Mouse (Mus musculus): ENCODE results near the gene Snrnp200. TPM values are rescaled to one million over a fixed set of nuclear protein-coding genes. Genes with fewer than 3 reads are reported as not detected.
"Not testable (repeated sequence)": the region's sequence is repeated elsewhere in the genome, so short reads cannot be mapped to it uniquely, and the experiment has no call there.

The Snrnp200 gene
- total RNA-seq, 2 experiments from 2014 or later = 32.8 to 34.1 TPM

DNA sequence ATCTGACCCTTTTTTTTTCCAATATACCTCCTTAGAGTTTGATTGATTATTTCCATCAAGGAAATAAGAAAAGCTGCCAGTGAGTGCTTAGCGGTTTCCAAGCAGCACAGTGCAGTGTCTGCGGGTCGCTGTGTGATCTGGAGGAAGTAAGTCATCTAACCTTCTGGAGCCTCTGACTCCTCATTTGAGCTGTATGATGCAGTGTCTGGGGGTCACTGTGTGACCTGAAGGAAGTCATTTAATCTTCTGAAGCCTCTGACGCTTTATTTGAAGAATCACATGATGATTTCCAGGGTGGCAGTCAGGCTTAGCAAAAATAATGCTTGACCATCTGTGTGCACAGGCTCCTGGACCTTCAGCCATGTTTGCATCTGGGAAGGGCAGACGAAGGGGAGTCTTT, 44.6 kb downstream of the Snrnp200 start:
- no peak for DNase-seq

DNA sequence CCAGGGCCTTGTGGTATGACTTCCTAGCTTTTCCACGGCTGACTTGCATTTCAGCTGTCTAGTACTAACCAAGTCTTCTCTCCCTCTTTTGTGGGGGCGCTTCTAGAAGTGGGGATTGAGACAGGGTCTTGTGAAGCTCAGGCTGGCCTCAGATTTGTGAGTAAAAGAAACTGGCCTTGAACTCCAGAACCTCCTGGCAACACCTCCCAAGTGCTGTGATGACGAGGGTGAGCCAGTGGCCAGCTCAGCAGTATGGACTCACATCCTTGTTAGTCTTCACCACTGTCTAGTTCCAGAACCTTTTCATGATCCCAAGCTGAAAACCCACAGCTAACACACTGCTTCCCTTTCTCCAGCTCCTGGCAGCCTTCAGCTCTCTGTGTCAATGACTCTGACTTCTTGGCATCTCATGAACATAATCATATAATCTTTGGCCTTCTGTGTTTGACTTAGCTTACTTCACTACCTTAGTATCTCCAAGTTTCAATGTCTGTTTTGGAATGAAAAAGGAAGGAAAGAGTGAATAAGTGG, 46.5 kb downstream of the Snrnp200 start:
- no peak for DNase-seq

DNA sequence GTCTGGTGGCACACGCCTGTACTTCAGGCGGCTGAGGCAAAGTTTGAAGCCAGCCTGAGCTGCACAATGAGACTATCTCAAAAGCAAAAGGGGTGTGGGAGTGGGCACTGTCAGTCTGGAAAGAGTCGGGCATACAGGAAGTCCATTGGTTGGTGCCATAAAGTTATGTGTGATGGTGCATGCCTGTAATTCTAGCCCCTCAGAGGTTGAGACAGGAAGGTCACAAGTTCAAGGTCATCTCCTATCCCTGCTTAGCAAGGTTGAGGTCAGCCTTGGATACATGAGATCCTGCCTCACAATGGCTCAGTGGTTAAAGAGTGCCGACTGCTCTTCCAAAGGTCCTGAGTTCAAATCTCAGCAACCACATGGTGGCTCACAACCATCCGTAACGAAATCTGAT, 47.1 kb downstream of the Snrnp200 start:
- DNase-seq = no peak

DNA sequence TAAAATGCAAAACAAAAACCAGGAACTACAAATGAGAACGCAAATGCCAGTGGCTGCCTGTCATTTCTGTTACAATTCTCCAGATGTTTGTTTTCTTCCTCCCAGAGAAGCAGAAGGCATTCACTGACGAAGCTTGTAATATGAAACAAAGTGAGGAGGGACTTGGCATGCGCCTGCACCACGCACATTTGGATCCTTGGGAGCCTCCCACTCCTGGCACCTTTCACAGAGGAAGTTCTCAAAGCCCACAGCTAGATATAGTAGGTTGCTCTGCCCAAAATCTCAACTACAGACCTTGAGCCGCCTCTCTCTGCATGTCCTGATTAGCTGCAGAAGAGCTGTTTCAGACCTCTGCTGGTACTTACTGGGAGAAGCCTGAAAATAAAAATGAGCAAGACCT, 51.2 kb downstream of the Snrnp200 start:
- DNase-seq = no peak

DNA sequence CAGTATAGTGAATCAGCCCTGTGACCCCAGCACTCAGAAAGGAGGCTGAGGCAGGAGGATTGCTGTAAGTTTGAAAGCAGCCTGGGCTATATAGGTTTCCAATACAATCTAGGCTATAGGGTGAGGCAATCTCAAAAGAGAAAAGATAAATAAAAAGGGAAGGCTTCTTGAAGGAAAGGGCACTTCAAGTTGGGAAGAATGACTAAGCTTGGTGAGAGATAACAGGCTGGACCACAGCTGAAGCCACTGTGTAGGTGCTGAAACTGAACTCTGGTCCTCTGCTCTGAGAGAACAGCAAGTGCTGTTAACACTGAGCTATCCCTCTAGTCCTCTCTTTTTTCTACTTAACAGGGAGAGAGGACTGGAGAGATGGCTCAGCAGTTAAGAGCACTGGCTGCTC, 54.3 kb downstream of the Snrnp200 start:
- no peak for DNase-seq

DNA sequence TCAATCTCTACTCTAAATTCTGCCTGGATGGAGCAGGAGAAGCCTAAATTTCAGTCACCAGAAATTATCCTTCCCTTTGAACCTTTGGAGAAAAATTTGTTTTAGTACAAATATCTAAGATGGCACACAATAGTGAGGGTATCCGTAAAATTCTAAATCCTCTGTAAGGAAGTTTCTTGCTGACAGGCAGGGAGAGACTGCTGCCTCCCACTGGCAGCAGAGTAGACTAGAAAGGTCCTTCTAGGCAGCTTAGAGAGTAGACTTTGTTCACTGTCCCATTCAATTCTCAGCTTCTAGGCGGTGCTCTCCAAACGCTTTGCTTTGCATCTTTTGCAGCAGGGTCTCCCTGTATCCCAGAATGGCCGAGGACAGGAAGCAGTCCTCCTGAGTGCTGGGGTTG, 59.7 kb downstream of the Snrnp200 start:
- no peak for DNase-seq

DNA sequence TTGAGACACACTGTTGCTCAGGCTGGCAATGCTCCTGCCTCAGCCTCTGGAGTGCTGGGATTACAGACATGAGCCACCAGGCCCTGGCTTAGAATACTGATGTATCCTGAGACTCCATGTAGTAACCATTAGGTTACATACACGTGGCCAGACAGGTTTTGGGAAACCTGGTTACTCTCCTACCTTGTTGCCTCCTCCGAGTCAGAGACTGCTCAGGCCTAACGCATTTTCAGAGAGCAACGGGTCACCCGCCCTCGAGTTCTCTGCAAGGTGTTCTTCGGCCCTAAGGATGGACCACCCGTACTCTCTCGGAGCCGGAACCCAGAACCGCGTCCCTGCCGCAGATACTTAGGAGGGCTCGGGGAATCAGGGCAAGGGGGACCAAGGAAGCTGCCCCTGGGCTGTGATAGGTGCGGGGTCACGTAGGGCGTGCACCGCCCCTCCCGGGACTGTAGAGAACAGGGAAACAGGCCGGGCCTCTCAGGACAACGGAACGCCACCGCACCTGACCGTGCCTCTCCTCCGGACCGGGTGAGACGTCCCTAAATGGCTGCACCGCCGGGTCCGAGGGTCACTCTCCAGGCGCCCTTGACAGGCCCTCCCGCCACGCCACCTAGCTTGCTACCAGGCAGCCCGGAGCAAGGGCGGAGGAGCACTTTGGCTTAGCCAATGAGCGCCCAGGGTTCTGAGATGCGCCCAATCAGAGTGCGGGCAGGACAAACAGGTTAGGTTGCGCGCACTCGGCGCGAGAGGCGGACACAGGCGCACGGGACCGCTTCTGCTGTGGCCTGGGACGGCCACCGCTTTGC, 61.5 kb downstream of the Snrnp200 start, which contains the start of gene Stard7:
Gene Stard7, plus strand, starts transcription at position 728 of the 809 bp plus-strand sequence.
- peak; percentile 97 for DNase-seq

DNA sequence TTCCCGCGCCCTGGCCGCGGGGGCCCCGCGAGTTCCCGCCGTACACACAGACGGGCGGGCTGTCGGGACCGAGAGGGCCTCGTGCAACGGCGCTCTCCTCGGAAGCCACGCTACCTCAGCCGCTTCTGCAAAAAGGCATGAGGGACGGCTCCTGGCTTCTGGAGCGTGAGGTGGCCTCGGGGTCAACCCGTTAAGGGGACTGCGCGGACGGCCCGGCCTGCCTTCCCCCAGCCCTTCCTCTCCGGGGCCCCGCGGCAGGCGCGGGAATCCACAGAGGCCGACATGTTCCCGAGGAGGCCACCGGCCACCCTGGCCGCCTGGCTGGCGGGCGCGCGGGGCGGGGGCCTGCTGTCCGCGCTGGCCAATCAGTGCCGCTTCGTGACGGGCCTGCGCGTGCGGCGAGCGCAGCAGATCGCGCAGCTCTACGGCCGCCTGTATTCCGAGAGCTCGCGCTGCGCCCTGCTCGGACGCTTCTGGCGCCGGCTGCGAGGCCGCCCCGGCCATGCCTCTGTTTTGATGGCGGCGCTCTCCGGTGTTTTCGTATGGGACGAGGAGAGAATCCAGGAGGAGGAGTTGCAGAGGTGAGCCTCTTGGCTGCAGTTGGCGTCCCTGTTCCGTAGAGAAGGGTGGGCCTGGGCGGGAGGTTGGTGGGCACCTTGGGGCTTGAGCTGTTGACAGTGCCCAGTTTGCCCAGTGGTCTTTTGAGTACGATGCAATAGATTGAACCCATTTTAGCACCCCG, 62.3 kb downstream of the Snrnp200 start:
- DNase-seq = peak; percentile 92

DNA sequence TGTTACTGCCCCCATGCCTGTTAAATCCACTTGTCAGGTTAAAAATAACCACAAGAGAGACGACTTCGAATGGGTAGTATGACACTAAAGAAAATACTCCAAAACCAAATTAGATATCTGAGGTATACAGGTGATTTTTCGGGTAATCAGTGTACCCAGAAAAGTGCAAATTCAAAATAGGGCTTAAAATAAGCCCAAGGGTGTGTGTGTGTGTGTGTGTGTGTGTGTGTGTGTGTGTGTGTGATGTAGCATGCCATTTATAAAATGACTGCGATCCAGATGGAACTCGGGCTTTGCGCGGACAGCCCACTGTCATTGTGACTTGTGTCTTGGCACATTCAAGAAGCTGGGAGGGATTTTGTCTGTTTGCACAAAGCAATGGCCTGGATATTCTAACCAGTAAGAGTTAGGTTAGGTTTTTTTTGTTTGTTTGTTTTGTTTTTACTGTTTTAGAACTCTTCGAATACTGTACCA, 62.9 kb downstream of the Snrnp200 start:
- no peak for DNase-seq

DNA sequence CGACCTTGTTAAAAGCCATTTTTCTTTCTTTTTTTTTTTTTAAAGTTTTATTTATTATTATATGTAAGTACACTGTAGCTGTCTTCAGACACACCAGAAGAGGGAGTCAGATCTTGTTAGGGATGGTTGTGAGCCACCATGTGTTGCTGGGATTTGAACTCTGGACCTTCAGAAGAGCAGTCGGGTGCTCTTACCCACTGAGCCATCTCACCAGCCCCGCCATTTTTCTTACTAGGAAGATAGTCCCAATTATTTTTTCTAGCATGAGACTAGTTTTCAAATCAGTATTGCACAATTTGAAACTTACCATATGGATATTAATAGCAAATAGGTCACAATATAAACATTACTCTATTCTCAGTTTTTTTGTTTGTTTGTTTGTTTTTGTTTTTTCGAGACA, 63.9 kb downstream of the Snrnp200 start:
- DNase-seq = not testable (repeated sequence)

DNA sequence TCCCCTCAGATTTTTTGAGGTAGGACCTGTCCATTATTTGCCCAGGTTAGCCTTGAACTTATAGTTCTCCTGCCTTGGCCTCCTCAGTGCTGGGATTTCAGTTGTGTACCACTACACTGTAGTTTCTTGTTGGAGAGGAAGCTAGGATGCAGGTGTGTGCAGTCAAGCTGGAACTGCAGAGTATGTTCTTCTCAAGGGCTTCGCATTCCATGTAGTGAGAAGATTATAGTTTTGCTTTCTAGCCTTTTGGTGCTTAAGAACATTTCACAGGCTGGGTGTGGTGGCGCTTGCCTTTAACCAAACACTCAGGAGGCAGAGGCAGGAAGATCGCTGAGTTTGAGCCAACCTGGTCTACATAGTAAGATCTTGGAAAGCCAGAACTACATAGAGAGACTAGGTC, 64.6 kb downstream of the Snrnp200 start:
- no peak for DNase-seq

DNA sequence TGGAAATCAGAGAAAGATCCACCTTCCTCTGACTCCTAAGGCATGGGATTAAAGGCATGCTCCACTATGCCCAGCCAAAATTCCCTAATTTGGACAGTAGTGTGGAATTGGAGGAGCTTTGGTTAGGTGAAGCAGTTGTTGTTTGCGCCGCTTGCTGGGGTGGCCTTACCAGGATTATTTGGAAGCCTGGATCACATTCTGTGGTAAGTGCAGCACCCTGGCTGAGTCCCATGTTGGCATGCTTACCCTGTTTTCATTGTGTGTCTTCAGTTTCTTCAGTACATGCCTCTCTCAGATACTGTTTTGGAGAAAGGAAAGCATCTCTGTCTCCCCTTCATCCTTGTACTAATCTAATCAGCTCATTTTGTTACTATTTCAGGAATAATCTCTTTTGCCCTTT, 66.4 kb downstream of the Snrnp200 start:
- DNase-seq = peak; percentile 36

DNA sequence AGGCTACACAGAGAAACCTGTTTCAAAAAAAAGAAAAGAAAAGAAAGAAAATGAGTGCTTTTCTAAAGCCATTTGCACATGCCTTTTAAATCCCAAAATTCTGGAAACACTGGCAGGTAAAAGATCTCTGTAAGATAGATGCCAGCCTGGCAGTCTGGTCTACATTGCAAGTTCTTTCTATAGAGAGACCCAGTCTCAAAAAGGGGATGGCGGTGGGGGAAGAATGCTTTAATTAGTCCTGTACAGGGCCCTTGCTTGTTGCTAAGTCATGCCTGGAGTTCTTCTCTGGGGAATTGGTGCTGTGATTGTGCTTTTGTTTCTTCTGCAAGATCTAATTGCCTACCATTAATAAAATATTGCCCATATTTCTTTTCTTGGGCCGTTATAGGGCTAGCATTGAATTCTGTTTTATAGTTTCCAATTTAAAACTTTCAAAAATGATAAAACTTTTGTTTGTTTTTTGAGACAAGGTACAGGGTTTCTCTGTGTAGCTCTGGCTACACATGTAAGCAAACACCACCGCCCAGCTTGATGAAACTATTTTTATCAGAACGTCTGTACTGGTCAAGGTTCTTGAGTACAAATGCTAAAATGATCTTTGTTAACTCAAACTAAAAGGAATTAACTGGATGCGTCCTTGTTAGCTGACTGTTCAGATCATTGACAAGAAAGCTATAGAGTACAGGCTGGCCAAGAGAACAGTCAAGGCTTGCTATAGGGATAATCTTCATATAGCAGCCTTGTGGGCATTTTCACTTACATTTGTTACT, 67.5 kb downstream of the Snrnp200 start:
- no peak for DNase-seq

DNA sequence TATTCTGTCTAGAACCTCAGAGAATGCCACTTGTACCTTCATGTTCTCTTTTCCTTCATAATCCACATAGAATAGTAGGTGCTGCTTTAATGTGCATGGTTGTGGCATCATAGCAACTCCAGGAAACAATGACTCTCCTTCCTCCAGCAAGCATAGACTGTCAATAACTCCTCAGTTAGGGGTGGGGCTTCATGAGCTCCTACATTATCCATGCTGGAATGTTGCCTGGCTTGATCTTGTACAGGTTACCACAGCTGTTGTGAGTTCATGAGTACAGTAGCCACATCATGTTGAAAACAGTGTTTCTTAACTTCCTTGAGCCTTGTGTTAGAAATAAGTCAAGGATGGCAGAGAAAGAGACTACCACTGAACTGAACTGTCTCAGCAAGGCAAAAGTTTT, 70.0 kb downstream of the Snrnp200 start:
- no peak for DNase-seq

Other genes with a start within 250 kb of the Snrnp200 start
- gene Ap4e1, start 199.7 kb upstream of the Snrnp200 start, total RNA-seq (2021) = 1 to 10 TPM; 7.4 to 7.6 TPM
- 10 to 100 TPM; 10.3 to 14.3 TPM for gene Blvra, start 137.7 kb upstream of the Snrnp200 start, total RNA-seq (2021)
- 1 to 10 TPM; 1.7 to 2.4 TPM for gene Ncaph, start 74.4 kb upstream of the Snrnp200 start, total RNA-seq (2021)
- 1 to 10 TPM; 4.1 to 5.2 TPM for gene Itpripl1, start 64.9 kb upstream of the Snrnp200 start, total RNA-seq (2021)
- gene 1810024B03Rik, start 106 bp upstream of the Snrnp200 start, total RNA-seq (2021) = under 1 TPM; 0.23 to 0.54 TPM
- gene Ciao1, start 39.4 kb downstream of the Snrnp200 start, total RNA-seq (2021) = 10 to 100 TPM; 40.8 to 42.9 TPM
- 10 to 100 TPM; 22.2 to 23.6 TPM for gene Tmem127, start 39.5 kb downstream of the Snrnp200 start, total RNA-seq (2021)
- 100 to 1,000 TPM in 1 of 2 experiments, 10 to 100 TPM in 1; 95.4 to 105 TPM for gene Stard7, start 61.8 kb downstream of the Snrnp200 start, total RNA-seq (2021)
- gene Dusp2, start 127.8 kb downstream of the Snrnp200 start, total RNA-seq (2021) = 1 to 10 TPM in 1 of 2 experiments, under 1 TPM in 1; 0.91 to 1.1 TPM
- not detected for gene Astl, start 130.3 kb downstream of the Snrnp200 start, total RNA-seq (2021)
- under 1 TPM; 0.64 to 0.67 TPM for gene Adra2b, start 154.8 kb downstream of the Snrnp200 start, total RNA-seq (2021)
- gene Gpat2, start 216.8 kb downstream of the Snrnp200 start, total RNA-seq (2021) = not detected
- 10 to 100 TPM; 21.5 to 21.9 TPM for gene Fahd2a, start 236.2 kb downstream of the Snrnp200 start, total RNA-seq (2021)

Measured in gastrocnemius, postnatal 25 days (tissue).